Mouse (Mus musculus) embryo, embryonic 10.5 days (tissue): ENCODE results near the gene Vps4b.

Source experiments
- DNase-seq: peaks from one replicate; pipeline ENCODE4 v3.0.0-alpha.2; 2015; ENCODE audit warnings: low spot score

Vps4b gene

GRCm38 (mm10) chr1:106796542-106796924, at the start of gene Vps4b:
TSS of gene Vps4b (minus strand) at chr1:106796728.
- DNase-seq, result peak; percentile 98

GRCm38 (mm10) chr1:106828784-106829183, 32.3 kb upstream of the Vps4b start:
- no peak for DNase-seq

DNA sequence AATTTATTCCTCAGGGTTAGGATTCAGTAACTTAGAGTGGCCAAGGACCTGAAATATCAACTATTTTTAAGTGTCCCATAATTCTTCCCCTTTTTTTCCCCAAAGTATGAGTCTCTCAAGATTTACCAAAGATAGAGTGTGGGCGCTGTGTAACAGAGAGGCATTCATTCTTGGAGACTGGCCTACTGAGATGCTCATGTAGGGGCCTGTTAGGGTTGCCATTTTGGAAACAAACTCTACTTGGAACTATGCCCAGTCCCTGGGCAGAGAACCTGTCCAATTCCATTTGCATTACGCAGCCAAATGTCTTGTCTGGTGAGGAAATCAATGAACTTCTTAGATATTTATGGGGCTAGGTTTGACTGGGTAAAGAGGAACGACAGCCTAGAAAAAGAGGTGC, 25.8 kb upstream of the Vps4b start:
- no peak for DNase-seq

- DNase-seq, result peak; percentile 30
These were observed 21.8 kb upstream of the Vps4b start for GRCm38 (mm10) chr1:106818323-106818722.

DNA sequence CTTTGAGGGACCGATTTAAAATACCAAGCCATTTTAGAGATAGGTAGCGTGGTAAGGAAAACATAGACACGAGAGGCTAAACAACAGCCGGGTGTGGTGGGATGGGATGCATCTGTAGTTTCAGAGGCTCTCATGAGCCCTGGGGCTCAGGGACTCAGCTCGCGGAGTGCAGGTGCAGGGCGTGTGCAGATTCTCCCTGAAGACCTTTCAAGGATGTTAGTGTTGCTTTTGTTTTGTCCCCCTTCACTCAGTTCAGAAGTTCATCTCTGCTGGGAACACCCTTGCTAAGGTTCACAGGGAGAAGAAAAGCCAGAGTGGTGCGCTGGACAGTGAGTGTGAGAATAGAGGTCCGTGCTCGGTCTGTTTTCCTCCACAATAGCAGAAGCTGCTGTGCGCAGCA, 20.2 kb upstream of the Vps4b start:
- no peak for DNase-seq

DNA sequence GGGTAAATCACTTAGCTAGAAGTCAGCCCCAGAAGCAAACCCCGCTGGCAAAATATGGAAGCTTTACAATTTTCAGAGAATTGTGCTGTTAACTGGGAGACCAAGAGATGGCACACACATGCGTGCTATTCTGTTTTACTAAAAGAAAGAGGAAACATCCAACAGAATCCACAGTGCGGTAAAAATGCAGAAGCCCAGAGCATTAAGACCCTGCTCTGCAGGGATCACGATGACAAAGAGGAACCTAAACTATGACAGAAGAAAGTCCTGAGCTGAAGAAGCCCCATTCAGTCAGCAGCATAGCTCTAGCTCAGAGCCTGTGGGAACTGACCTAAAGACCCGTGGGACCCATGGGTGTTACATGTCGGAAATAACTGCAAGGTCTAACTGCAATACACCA, 18.7 kb upstream of the Vps4b start:
- no peak for DNase-seq

DNA sequence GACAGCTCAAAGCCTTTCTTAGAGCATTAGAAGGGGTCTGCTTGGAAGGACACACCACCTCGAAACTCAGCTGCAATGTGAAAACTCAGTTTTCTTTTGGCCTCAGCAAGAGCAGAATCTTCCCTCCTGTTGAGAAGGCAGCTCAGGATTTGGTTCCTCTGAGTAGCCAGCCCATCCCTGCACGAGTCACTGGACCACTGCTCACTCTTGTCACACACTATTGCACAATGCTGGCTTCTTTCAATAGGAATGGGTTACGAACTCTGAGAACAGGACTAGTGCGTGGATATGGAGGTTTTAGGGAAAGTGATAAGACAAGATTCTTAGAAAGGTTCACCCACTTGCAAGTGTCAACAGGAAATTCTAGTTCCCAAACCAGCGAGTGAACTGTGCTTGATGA, 18.3 kb upstream of the Vps4b start:
- DNase-seq, result no peak

DNA sequence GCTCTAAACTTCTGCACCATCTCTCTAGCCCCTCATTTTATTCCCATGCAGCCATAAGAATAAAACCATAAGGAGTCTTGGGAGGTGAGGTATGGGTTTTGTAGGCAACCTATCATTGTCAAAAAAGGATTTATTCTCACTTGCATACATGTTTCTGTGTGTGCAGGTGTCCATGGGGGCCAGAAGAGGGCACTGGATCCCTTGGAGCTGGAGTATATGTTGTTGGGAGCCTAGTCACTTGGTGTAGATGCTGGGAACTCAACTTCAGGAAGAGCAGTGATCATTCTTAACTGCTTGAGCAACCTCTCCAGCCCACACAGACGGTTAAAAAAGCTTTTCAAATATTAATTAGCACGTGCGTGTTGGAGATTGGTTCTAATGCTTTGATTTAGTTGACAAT, 3.4 kb upstream of the Vps4b start:
- DNase-seq, result no peak

GRCm38 (mm10) chr1:106799406-106799805, 2.9 kb upstream of the Vps4b start:
- DNase-seq, result no peak

- no peak for DNase-seq
These were observed 655 bp upstream of the Vps4b start for GRCm38 (mm10) chr1:106796987-106797779.

DNA sequence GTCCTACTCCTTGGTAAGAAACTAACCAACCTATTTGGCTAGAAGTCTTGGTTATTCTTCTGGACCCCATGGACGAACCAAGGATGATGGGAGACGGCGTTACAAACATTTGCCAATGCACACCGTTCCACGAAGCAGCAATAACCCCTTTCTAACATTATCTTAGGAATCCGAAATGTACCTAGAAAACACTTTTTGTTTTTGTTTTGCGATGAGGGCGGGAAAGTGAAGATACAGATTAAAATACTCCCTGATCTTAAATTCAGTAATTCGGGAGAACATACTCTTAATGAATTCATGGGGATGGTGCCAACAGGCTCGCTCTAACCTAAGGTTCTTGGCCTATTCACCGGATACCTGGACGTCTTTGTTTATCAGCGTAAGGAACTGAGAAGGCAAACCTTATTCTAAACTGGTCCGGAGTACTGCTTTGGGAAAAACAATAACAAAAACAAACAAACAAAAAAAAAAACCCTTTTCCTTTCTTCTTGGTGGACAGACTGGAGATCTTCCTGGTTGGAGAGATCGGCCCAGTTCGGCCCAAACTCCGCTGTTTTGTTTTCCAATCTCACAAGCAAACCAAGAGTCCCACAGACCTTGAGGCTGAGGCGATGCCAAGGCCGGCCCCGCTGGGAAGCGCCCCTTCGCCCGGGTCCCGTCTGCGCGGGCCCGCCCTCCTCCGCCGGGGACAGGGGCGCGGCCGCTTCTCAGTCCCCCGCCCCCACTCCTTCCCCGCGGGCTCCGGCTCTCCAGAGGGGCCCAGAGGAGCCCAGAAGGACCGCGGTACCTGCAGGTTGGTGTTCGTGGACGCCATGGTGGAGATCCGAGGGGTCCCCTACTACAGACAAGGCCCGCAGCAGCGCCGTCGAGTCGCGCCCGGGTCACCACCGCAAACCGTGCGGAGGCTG, 640 bp downstream of the Vps4b start:
- DNase-seq, result peak; percentile 30

DNA sequence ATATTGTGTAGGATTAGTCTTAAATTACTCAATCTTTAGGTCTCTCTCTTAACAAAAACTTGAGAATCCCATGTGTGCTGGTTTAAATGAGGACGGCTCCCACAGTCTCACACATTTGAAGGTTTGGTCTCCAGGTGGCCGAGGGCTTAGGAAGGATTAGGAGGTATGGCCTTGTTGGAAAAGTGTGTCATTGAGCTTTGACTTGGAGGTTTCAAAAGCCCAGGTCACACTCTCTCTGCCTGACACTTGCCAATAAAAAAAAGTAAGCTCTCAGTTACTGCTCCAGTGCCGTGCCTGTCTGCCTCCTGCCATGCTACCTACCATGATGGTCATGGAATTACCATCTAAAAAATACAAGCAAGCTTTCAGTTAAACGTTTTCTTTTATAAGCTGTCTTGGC, 21.6 kb downstream of the Vps4b start:
- no peak for DNase-seq

DNA sequence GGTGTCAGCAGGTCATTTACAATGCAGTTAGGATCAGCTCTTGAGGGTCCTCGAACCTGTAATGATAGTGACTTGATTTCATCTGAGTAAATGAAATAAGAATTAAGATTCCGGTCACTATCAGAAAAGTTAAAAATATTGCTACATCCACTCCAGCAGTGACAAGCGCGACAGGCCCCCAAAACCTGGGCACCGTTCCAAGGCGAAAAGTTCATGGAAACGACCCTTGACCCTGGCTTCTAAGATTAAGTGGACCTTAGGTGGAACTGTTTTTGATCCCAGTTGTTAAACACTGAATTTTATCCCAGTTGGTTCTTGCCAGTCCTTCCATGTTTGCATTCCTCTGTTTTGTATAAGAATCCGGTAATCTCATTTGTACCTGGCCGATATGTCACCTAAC, 22.4 kb downstream of the Vps4b start:
- DNase-seq, result no peak

DNA sequence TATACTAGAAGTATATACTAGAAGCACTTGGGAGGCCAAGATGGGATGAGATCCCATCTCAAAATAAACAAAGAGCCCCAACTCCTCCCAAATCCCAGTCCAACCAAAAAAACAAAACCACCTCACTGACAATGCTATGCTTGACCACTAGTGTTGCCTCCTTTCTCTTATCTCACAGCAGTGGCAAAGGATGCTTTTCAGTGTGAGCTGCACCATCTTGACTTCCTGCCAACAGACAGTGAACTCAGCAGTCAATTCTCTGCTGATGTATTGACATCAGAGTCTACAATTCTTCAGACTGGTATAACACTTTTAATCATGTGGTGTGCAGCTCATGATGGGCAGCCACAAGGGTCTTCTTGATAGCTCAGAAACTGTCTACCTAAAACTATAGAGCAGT, 27.8 kb downstream of the Vps4b start:
- DNase-seq, result no peak

DNA sequence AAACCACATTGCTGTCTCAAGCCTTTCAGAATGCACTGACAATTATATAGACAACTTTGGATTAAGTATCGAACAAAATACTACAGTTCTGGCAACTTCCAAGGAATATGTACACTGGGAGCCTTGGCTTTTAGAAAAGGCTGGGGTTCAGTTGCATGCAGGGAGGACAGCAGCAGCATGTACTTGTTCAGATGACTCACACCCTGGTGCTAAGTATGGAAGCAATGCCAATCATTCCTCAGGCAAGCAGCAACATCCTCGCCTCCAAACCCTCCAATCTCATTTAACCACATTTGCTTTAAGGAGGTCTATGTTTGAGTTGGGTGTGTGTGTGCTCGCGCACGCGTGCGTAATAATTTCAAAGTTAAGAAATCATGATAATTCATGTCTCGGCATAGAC, 30.8 kb downstream of the Vps4b start:
- DNase-seq, result no peak

- no peak for DNase-seq
These were observed 31.7 kb downstream of the Vps4b start for GRCm38 (mm10) chr1:106764846-106765245.

DNA sequence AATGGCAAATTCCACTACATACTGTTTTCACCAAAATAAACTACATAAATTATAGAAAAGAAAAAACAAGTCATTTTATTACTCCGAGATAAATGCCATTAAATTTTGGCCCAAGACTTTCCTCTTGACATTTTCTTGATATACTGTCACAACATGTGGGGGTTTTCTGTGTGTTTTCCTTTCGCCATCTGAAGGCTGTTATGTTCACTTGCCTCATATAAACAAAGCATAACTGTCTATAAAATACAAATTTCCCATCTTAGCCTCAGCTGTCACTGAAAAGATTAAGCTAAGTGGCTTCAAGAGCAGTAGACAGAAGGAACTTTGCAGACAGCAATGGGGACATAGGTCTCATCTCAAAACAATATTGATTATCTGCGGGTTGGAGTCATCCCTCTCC, 32.2 kb downstream of the Vps4b start:
- no peak for DNase-seq

DNA sequence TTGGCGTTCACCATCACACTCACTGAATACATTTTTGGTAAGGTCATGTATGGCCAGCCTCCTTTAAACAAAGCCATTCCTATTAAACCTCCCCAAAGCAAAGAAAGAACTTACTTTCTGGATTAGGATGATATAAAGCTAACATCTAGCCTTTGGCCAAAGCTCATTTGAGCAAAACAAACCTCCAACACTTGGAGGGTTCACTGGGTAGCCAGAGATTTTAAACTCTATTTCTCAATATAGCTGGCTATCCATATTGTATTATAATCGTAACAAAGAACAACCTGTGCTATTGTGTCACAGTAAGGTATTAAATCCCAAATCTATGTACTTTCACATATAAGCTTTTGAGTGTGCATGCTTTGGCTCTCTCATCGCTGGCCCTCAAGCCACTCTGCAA, 35.8 kb downstream of the Vps4b start:
- DNase-seq, result no peak

DNA sequence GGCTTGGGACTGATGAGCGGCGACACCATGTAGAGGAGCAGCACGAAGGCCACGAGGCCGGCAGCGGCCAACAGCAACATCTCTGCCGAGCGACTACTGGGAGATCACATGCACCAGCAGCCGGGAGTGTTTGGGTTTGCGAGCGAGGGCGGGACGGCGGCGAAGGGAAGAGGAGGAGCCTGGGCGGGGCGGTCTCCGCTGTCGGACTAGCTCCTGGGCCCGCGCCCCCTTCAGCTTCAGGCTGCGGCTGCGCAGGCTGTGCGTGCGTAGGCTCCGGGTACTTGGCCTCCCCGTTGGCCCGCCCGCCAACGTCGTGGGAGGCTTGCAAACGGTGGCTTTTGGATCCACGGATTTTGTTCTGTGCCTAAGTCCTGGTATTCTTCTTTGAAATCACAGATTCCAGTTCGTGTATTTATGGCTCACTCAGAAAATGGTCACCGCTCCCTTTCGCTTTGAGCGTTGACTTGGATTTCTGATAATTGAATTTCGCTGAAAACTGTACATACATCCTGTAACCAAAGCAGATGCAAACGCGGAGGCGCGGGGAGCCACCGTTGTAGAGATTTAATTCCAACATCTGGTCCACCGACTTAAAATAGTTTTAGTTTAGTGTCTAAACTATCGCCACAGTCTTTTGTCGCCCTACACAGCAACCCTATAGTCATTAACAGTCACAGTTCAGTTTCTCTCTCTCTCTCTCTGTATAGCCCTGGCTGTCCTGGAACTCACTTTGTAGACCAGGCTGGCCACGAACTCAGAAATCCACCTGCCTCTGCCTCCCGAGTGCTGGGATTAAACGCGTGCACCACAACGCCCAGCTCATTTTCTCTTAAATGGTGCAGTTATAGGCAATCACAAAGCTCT, 36.7 kb downstream of the Vps4b start, which contains the start of gene Kdsr:
Kdsr (minus strand) TSS at position 156 of the 864 bp plus-strand sequence.
- peak; percentile 97 for DNase-seq

GRCm38 (mm10) chr1:106758734-106759571, 37.6 kb downstream of the Vps4b start:
- DNase-seq, result peak; percentile 31

DNA sequence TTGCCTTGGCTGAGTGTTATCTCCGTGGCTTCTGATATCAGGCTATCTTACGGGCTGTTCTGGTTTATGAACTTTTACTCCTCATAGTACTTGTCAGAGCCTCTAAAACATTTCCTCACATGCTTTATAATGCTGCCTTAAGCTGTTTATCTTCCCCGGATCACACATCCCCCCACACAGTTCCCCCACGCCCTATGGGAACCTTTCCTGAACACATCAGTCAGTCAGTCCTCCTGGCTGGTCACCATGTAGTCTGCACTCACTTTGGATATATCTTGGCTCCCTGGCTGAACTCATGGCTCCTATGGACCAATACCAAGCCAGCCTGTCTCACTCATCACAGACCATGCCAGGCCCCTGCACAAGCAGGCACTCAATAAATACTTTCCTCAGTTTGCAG, 39.9 kb downstream of the Vps4b start:
- no peak for DNase-seq
